Mouse (Mus musculus): ENCODE results near the gene Cpt1c. TPM values are rescaled to one million over a fixed set of nuclear protein-coding genes. Genes with fewer than 3 reads are reported as not detected.

Gene Cpt1c
- polyA plus RNA-seq, 1 experiment from 2014 or later = 16.1 TPM

- peak overlapping the region; percentile 76 for H3K4me2 ChIP-seq (replicated peaks)
Observed at GRCm38 (mm10) chr7:44973415-44974130, 1.1 kb downstream of the Cpt1c start.

GRCm38 (mm10) chr7:44971142-44971541, 3.5 kb downstream of the Cpt1c start:
- Histone ChIP-seq H3K4me2 (replicated peaks) (peak overlapping the region; percentile 92), H3K27ac (peak overlapping the region; percentile 92; the same call in 1 of the 2 replicates), H3K36me3 (0 out of 2 replicates have a peak, but pooled peaks cover 7% of the 10 kb centered on the region), H3K4me3 (replicated peaks) (peak overlapping the region; percentile 59), H3K9me3 (no peaks in the 10 kb centered on the region), H3K9ac (peak overlapping the region; percentile 62; the same call in 1 of the 2 replicates), H3K27me3 (replicated peaks) (no peaks in the 10 kb centered on the region), H3K4me1 (replicated peaks) (peaks cover 28% of the 10 kb centered on the region)
- no peak for ATAC-seq
- WGBS = 55% methylated on average over 7 of the region's 7 CpGs

More at GRCm38 (mm10) chr7:44973415-44974130, 1.1 kb downstream of the Cpt1c start:
- H3K9me3 ChIP-seq = no peaks in the 10 kb centered on the region
- H3K4me1 ChIP-seq (replicated peaks) = peaks cover 25% of the 10 kb centered on the region
- H3K4me3 ChIP-seq (replicated peaks) = peak overlapping the region; percentile 47
- peak overlapping the region; percentile 84; the same call in 1 of the 2 replicates for H3K27ac ChIP-seq
- peak overlapping the region; percentile 43 for H3K9ac ChIP-seq
- 37% methylated on average over 14 of the region's 14 CpGs for WGBS
- H3K36me3 ChIP-seq = peaks cover 23% of the 10 kb centered on the region
- no peaks in the 10 kb centered on the region for H3K27me3 ChIP-seq (replicated peaks)
- no peak for ATAC-seq

- WGBS = under 1% methylated on average over 36 of the region's 36 CpGs
- Histone ChIP-seq H3K4me1 (replicated peaks) (peaks cover 24% of the 10 kb centered on the region), H3K9ac (peak overlapping the region; percentile 62), H3K4me3 (replicated peaks) (peak overlapping the region; percentile 59), H3K4me2 (replicated peaks) (peak overlapping the region; percentile 92), H3K27me3 (replicated peaks) (no peaks in the 10 kb centered on the region), H3K27ac (peak overlapping the region; percentile 92), H3K36me3 (0 out of 2 replicates have a peak, but pooled peaks cover 7% of the 10 kb centered on the region), H3K9me3 (no peaks in the 10 kb centered on the region)
- ATAC-seq = peak; percentile 96
Observed at GRCm38 (mm10) chr7:44970231-44970691, 4.4 kb downstream of the Cpt1c start.

GRCm38 (mm10) chr7:44966638-44967037, 8.0 kb downstream of the Cpt1c start:
- 68% methylated on average over 15 of the region's 15 CpGs for whole genome bisulfite sequencing
- ATAC-seq = no peak
- Histone ChIP-seq H3K4me1 (replicated peaks) (peaks cover 10% of the 10 kb centered on the region), H3K4me3 (replicated peaks) (no peak overlapping the region), H3K36me3 (0 out of 2 replicates have a peak, but pooled peaks cover 7% of the 10 kb centered on the region), H3K9me3 (no peaks in the 10 kb centered on the region), H3K27me3 (replicated peaks) (no peaks in the 10 kb centered on the region), H3K4me2 (replicated peaks) (0 out of 2 replicates have a peak overlapping the region, but pooled peaks have one; percentile 14), H3K9ac (no peak overlapping the region), H3K27ac (no peak overlapping the region)

GRCm38 (mm10) chr7:44965975-44966374, 8.7 kb downstream of the Cpt1c start:
- H3K27me3 ChIP-seq (replicated peaks) = no peaks in the 10 kb centered on the region
- 0 out of 2 replicates have a peak, but pooled peaks cover 7% of the 10 kb centered on the region for H3K36me3 ChIP-seq
- no peak overlapping the region for H3K27ac ChIP-seq
- no peaks in the 10 kb centered on the region for H3K9me3 ChIP-seq
- peaks cover 4% of the 10 kb centered on the region for H3K4me1 ChIP-seq (replicated peaks)
- H3K9ac ChIP-seq = no peak overlapping the region
- no peak overlapping the region for H3K4me2 ChIP-seq (replicated peaks)
- WGBS = 79% methylated on average over 7 of the region's 7 CpGs
- H3K4me3 ChIP-seq (replicated peaks) = no peak overlapping the region
- ATAC-seq = no peak

GRCm38 (mm10) chr7:44964990-44965389, 9.7 kb downstream of the Cpt1c start:
- no peaks in the 10 kb centered on the region for H3K9me3 ChIP-seq
- H3K36me3 ChIP-seq = 0 out of 2 replicates have a peak, but pooled peaks cover 7% of the 10 kb centered on the region
- 0 out of 2 replicates have a peak, but pooled peaks cover 2% of the 10 kb centered on the region for H3K4me1 ChIP-seq (replicated peaks)
- H3K4me3 ChIP-seq (replicated peaks) = no peak overlapping the region
- 94% methylated on average over 13 of the region's 13 CpGs for WGBS
- H3K27ac ChIP-seq = no peak overlapping the region
- no peak for ATAC-seq
- H3K9ac ChIP-seq = no peak overlapping the region
- no peaks in the 10 kb centered on the region for H3K27me3 ChIP-seq (replicated peaks)
- H3K4me2 ChIP-seq (replicated peaks) = no peak overlapping the region

- H3K9ac ChIP-seq = no peak overlapping the region
- no peak overlapping the region for H3K4me3 ChIP-seq (replicated peaks)
- H3K36me3 ChIP-seq = 0 out of 2 replicates have a peak, but pooled peaks cover 7% of the 10 kb centered on the region
- WGBS = 91% methylated on average over 5 of the region's 5 CpGs
- H3K9me3 ChIP-seq = no peaks in the 10 kb centered on the region
- H3K4me2 ChIP-seq (replicated peaks) = no peak overlapping the region
- 0 out of 2 replicates have a peak, but pooled peaks cover 2% of the 10 kb centered on the region for H3K4me1 ChIP-seq (replicated peaks)
- H3K27ac ChIP-seq = no peak overlapping the region
- ATAC-seq = no peak
- H3K27me3 ChIP-seq (replicated peaks) = no peaks in the 10 kb centered on the region
Observed at GRCm38 (mm10) chr7:44962831-44963230, 11.8 kb downstream of the Cpt1c start.

GRCm38 (mm10) chr7:44962337-44962736, 12.3 kb downstream of the Cpt1c start:
- no peaks in the 10 kb centered on the region for H3K27me3 ChIP-seq (replicated peaks)
- 0 out of 2 replicates have a peak, but pooled peaks cover 7% of the 10 kb centered on the region for H3K36me3 ChIP-seq
- H3K4me2 ChIP-seq (replicated peaks) = no peak overlapping the region
- 54% methylated on average over 8 of the region's 8 CpGs for WGBS
- H3K4me1 ChIP-seq (replicated peaks) = no peaks in the 10 kb centered on the region
- H3K9me3 ChIP-seq = no peaks in the 10 kb centered on the region
- no peak overlapping the region for H3K9ac ChIP-seq
- ATAC-seq = peak; percentile 34; the same call in 1 of the 2 replicates
- H3K27ac ChIP-seq = no peak overlapping the region
- no peak overlapping the region for H3K4me3 ChIP-seq (replicated peaks)

- Histone ChIP-seq H3K27me3 (replicated peaks) (no peaks in the 10 kb centered on the region), H3K9ac (no peak overlapping the region), H3K9me3 (no peaks in the 10 kb centered on the region), H3K27ac (no peak overlapping the region), H3K4me1 (replicated peaks) (no peaks in the 10 kb centered on the region), H3K36me3 (no peaks in the 10 kb centered on the region), H3K4me3 (replicated peaks) (no peak overlapping the region), H3K4me2 (replicated peaks) (no peak overlapping the region)
- WGBS = 90% methylated on average over 13 of the region's 13 CpGs
- no peak for ATAC-seq
Observed at GRCm38 (mm10) chr7:44960512-44960910, 14.1 kb downstream of the Cpt1c start.

GRCm38 (mm10) chr7:44959874-44960511, 14.7 kb downstream of the Cpt1c start:
- Histone ChIP-seq H3K27ac (no peak overlapping the region), H3K9ac (no peak overlapping the region), H3K36me3 (no peaks in the 10 kb centered on the region), H3K9me3 (no peaks in the 10 kb centered on the region), H3K27me3 (replicated peaks) (no peaks in the 10 kb centered on the region), H3K4me1 (replicated peaks) (no peaks in the 10 kb centered on the region), H3K4me3 (replicated peaks) (no peak overlapping the region), H3K4me2 (replicated peaks) (no peak overlapping the region)
- WGBS = 78% methylated on average over 10 of the region's 10 CpGs
- no peak for ATAC-seq

- Histone ChIP-seq H3K27me3 (replicated peaks) (no peaks in the 10 kb centered on the region), H3K4me3 (replicated peaks) (no peak overlapping the region), H3K36me3 (no peaks in the 10 kb centered on the region), H3K4me2 (replicated peaks) (no peak overlapping the region), H3K4me1 (replicated peaks) (no peaks in the 10 kb centered on the region), H3K9ac (no peak overlapping the region), H3K27ac (no peak overlapping the region), H3K9me3 (no peaks in the 10 kb centered on the region)
- WGBS = 85% methylated on average over 8 of the region's 8 CpGs
- ATAC-seq = no peak
Observed at GRCm38 (mm10) chr7:44959281-44959680, 15.4 kb downstream of the Cpt1c start.

GRCm38 (mm10) chr7:44958208-44958607, 16.4 kb downstream of the Cpt1c start:
- H3K4me2 ChIP-seq (replicated peaks) = no peak overlapping the region
- no peak for ATAC-seq
- no peak overlapping the region for H3K9ac ChIP-seq
- H3K9me3 ChIP-seq = no peaks in the 10 kb centered on the region
- 53% methylated on average over 7 of the region's 7 CpGs for WGBS
- H3K27me3 ChIP-seq (replicated peaks) = no peaks in the 10 kb centered on the region; the same call in 1 of the 2 replicates
- H3K36me3 ChIP-seq = no peaks in the 10 kb centered on the region
- no peaks in the 10 kb centered on the region for H3K4me1 ChIP-seq (replicated peaks)
- no peak overlapping the region for H3K4me3 ChIP-seq (replicated peaks)
- H3K27ac ChIP-seq = no peak overlapping the region

Measured in intestine, embryonic 15.5 days (tissue).